Mouse (Mus musculus) liver, adult 2 months (tissue): ENCODE data around the gene Blcap.

ENCODE experiments used
- CTCF ChIP-seq: fragments of 200-500 bp; IDR thresholded peaks from 2 replicates; pipeline ENCODE4 v1.5.1; 2011; ENCODE audit warnings: low read depth, low read length, control low read depth
- POLR2A ChIP-seq: fragments of 200-500 bp; IDR thresholded peaks from 2 replicates; pipeline ENCODE4 v1.6.1; 2011; ENCODE audit warnings: low read length, control low read depth; ENCODE audit not compliant: insufficient read depth; ENCODE audit errors: extremely low read depth

GRCm38 (mm10) chr2:157518451-157518850 is 52.6 kb downstream of the Blcap start:
- TF ChIP-seq CTCF, result no peak
- no peak for TF ChIP-seq POLR2A
